Mouse (Mus musculus) ES-E14 (cell line): ENCODE measurements at regions not wholly inside any gene's neighbourhood (a gene's known extent, or its start where the extent isn't known, plus 50 kb on each side); places are given as distances from the start of the nearest gene placed in this dataset.
A peak's percentile ranks its signal among the peaks of the same experiment; 100 is the strongest.
"Not testable (repeated sequence)": the region's sequence is repeated elsewhere in the genome, so short reads cannot be mapped to it uniquely, and the experiment has no call there.

Source experiments
- DNase-seq: peaks from one replicate; pipeline ENCODE4 v3.0.0-alpha.2; 2013; ENCODE audit warnings: low read depth, low spot score
- H3K27ac ChIP-seq: 2 replicates; pipeline ENCODE4 v1.5.1; 2012; ENCODE audit warnings: low read depth, mild to moderate bottlenecking, low read length, moderate library complexity, mixed read lengths; ENCODE audit not compliant: poor library complexity, insufficient read depth, severe bottlenecking
- H3K36me3 ChIP-seq: 2 replicates; pipeline ENCODE4 v1.6.1; 2012; ENCODE audit warnings: mild to moderate bottlenecking, low read length, moderate library complexity, mixed read lengths; ENCODE audit not compliant: control insufficient read depth, poor library complexity, insufficient read depth, severe bottlenecking
- H3K4me1 ChIP-seq, 2 experiments: fragments of 150-350 bp in 1 of 2; sonication (generic) in 1 of 2; 2 replicates each; pipeline ENCODE4 v1.6.1; 2012; ENCODE audit warnings: low read length in 2 of 2, mild to moderate bottlenecking in 1 of 2, mixed read lengths in 1 of 2; ENCODE audit not compliant: control insufficient read depth in 2 of 2, insufficient read depth in 2 of 2, poor library complexity in 1 of 2
- H3K4me3 ChIP-seq, 2 experiments: fragments of 150-350 bp in 1 of 2; sonication (generic) in 1 of 2; 2 replicates each; pipeline ENCODE4 v1.5.1; 2012; ENCODE audit warnings: low read length in 2 of 2, low read depth in 1 of 2, mild to moderate bottlenecking in 1 of 2, mixed read lengths in 1 of 2; ENCODE audit not compliant: insufficient read depth in 1 of 2, poor library complexity in 1 of 2, severe bottlenecking in 1 of 2
- H3K9ac ChIP-seq: 2 replicates; pipeline ENCODE4 v1.6.1; 2012; ENCODE audit warnings: low read depth, mild to moderate bottlenecking, low read length, mixed read lengths; ENCODE audit not compliant: poor library complexity, insufficient read depth, severe bottlenecking
- H3K9me3 ChIP-seq: fragments of 150-350 bp; sonication (generic); 2 replicates; pipeline ENCODE4 v1.6.1; 2012; ENCODE audit warnings: low read depth, mild to moderate bottlenecking, low read length; ENCODE audit not compliant: control insufficient read depth, insufficient read depth
- CHD2 ChIP-seq: IDR thresholded peaks from 2 replicates; pipeline ENCODE4 v1.6.1; 2014; ENCODE audit warnings: mild to moderate bottlenecking, low read depth, low read length, inconsistent platforms
- HCFC1 ChIP-seq: IDR thresholded peaks from 2 replicates; pipeline ENCODE4 v1.6.1; 2012; ENCODE audit warnings: low read length, inconsistent platforms, borderline replicate concordance; ENCODE audit not compliant: insufficient read depth
- MAFK ChIP-seq: IDR thresholded peaks from 2 replicates; pipeline ENCODE4 v1.6.1; 2014; ENCODE audit warnings: mild to moderate bottlenecking, low read depth, low read length, inconsistent platforms; ENCODE audit not compliant: insufficient read depth
- ZC3H11A ChIP-seq: IDR thresholded peaks from 2 replicates; pipeline ENCODE4 v1.6.1; 2012; ENCODE audit warnings: low read depth, mild to moderate bottlenecking, inconsistent platforms, low read length, borderline replicate concordance
- ZNF384 ChIP-seq: IDR thresholded peaks from 2 replicates; pipeline ENCODE4 v1.6.1; 2012; ENCODE audit warnings: low read depth, low read length, inconsistent platforms
- in situ Hi-C, 2 experiments: fragments of 600-800 bp; cut with MboI; formaldehyde crosslinking; loops; one replicate each; pipeline ENCODE4 v1.15.1; 2025; ENCODE audit warnings: low sequenced_read_pairs in 2 of 2, inconsistent platforms in 1 of 2; ENCODE audit not compliant: unreplicated experiment in 2 of 2

- H3K9ac ChIP-seq, result no peak overlapping the region
- in situ Hi-C loops, result no loop called here
- H3K4me3 ChIP-seq, result no peak overlapping the region
- DNase-seq, result no peak
- H3K27ac ChIP-seq, result no peak overlapping the region
- no peaks in the 10 kb centered on the region for H3K4me1 ChIP-seq
- H3K36me3 ChIP-seq, result no peaks in the 10 kb centered on the region
- TF ChIP-seq HCFC1 (no peak), ZNF384 (no peak), CHD2 (no peak), ZC3H11A (no peak), MAFK (no peak)
- H3K9me3 ChIP-seq, result no peaks in the 10 kb centered on the region
Observed at GRCm38 (mm10) chr4:69459990-69460389, 505.8 kb upstream of the Brinp1 start.

DNA sequence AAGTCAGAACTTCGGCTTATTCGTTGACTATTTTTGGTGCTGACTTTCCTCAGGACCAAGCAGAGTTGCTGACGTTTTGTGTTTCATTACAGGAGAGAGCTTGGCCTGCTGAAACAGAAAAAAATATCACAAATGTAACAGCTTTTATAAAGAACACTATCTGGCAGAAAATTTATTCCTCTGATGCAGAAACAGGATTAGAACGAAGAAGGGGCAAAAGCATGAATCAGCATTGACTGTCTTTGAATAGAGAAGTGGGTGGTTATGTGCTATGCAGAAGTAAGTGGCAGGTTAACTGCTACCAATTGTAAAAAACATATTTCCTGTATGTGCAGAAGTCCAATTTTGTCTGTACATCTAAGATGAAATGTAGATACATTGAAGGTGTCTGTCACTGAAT lies 502.2 kb upstream of the Brinp1 start:
- Histone ChIP-seq H3K4me1 (no peaks in the 10 kb centered on the region), H3K9ac (no peak overlapping the region), H3K27ac (no peak overlapping the region), H3K36me3 (no peaks in the 10 kb centered on the region), H3K4me3 (no peak overlapping the region), H3K9me3 (no peaks in the 10 kb centered on the region)
- no peak for DNase-seq
- in situ Hi-C loops, result no loop called here
- no peak for TF ChIP-seq CHD2

GRCm38 (mm10) chr4:69446161-69446560 lies 492.0 kb upstream of the Brinp1 start:
- in situ Hi-C loops, result no loop called here
- no peak overlapping the region for H3K27ac ChIP-seq
- no peak overlapping the region for H3K9ac ChIP-seq
- no peaks in the 10 kb centered on the region for H3K36me3 ChIP-seq
- H3K9me3 ChIP-seq, result no peaks in the 10 kb centered on the region
- TF ChIP-seq ZNF384 (no peak), HCFC1 (no peak), ZC3H11A (no peak), MAFK (no peak), CHD2 (no peak)
- no peak for DNase-seq
- no peaks in the 10 kb centered on the region for H3K4me1 ChIP-seq
- H3K4me3 ChIP-seq, result no peak overlapping the region

DNA sequence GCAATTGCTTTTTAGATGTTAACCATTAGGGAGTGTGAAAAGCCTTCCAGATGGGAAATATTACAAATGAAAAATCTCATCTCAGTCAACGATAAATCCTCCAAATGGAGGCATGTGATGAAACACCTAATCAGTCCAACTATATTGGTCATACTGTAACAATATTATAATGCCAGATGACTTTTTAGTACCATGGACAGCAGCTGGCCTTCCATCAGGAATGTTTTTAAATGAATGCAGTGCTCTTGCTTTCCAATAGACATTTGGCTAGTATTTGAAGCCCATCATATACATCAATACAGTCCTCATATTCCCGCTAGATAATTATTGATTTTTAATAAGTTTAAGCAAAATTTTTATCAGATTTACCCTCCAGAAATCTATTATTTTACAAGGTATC lies 489.8 kb upstream of the Brinp1 start:
- Histone ChIP-seq H3K4me3 (no peak overlapping the region), H3K4me1 (no peaks in the 10 kb centered on the region), H3K27ac (no peak overlapping the region), H3K36me3 (no peaks in the 10 kb centered on the region), H3K9ac (no peak overlapping the region), H3K9me3 (no peaks in the 10 kb centered on the region)
- no peak for TF ChIP-seq ZC3H11A
- TF ChIP-seq CHD2, result no peak
- TF ChIP-seq HCFC1, result no peak
- peak; percentile 13 for DNase-seq
- in situ Hi-C loops, result no loop called here

DNA sequence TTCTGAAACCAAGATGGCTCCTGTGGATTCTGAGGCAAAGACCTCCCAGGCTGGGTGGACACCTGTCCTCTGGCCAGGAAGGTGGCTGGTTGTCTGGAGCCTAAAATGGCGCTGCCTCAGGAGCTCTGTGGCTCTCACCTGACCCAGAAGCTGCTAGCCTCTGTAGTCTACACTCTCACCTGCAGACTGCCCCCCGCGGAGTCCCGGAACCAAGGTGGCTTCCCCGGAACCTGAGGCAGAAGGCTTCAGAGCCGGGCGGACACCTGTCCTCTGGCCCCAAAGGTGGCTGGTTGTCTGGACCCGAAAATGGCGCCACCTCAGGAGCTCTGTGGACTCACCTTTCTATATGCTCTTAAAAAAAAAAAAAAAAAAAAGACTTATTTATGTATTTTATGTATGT lies 481.2 kb upstream of the Brinp1 start:
- H3K9ac ChIP-seq, result no peak overlapping the region
- H3K4me1 ChIP-seq, result no peaks in the 10 kb centered on the region
- in situ Hi-C loops, result no loop called here
- TF ChIP-seq CHD2 (no peak), ZNF384 (no peak), HCFC1 (no peak), MAFK (no peak), ZC3H11A (no peak)
- no peak overlapping the region for H3K27ac ChIP-seq
- no peaks in the 10 kb centered on the region for H3K9me3 ChIP-seq
- H3K4me3 ChIP-seq, result no peak overlapping the region
- DNase-seq, result no peak
- no peaks in the 10 kb centered on the region for H3K36me3 ChIP-seq

DNA sequence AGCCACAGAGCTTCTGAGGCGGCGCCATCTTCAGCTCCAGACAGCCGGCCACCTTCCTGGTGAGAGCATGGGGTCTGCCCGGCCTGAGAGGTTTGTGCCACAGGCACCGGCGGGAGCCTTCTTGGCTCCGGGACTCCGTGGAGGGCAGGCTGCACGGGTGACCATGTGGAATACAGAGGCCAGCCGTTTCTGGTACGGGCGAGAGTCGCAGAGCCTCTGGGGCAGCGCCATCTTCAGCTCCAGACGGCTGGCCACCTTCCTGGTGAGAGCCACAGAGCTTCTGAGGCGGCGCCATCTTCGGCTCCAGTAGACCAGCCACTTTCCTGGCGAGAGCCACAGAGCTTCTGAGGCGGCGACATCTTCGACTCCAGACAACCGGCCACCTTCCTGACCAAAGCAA lies 456.2 kb upstream of the Brinp1 start:
- in situ Hi-C loops, H3K4me1 ChIP-seq, H3K27ac ChIP-seq: not testable (repeated sequence)

More for the DNA sequence above, 456.2 kb upstream of the Brinp1 start:
- H3K9me3 ChIP-seq, H3K36me3 ChIP-seq, H3K4me3 ChIP-seq, DNase-seq, H3K9ac ChIP-seq: not testable (repeated sequence)
